Mouse (Mus musculus): ENCODE measurements around the gene Adam6b. TPM values are rescaled to one million over a fixed set of nuclear protein-coding genes. Genes with fewer than 3 reads are reported as not detected.
"Not testable (repeated sequence)": the region's sequence is repeated elsewhere in the genome, so short reads cannot be mapped to it uniquely, and the experiment has no call there.

Gene Adam6b
- 0.26 TPM in 1 of 2 replicates, not detected in the other for total RNA-seq (2021)
- long read RNA-seq, experiment 1: 0 reads
- long read RNA-seq, experiment 2: 0 reads

DNA sequence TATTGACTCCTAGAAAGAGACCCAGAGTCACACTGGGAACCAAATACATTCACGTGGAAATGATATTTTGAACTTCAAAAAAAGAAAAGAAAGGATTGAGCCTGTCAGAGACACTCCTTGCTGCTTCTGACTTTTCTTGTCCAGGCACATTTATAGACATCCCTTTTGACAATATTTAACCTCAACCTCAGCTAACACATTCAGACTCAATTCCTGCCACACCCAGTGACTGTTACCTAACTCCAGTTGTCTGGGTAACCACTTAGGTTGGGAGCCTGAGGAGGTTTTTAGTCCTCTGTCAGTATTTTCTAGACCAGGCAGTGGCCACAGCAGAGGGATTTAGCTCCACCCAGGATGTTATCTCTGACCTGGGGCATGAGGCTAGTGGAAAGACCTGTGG lies at the start of gene Adam6b:
Gene Adam6b, plus strand, starts transcription at position 301 of the 400 bp plus-strand sequence.
- not testable (repeated sequence) for DNase-seq

DNA sequence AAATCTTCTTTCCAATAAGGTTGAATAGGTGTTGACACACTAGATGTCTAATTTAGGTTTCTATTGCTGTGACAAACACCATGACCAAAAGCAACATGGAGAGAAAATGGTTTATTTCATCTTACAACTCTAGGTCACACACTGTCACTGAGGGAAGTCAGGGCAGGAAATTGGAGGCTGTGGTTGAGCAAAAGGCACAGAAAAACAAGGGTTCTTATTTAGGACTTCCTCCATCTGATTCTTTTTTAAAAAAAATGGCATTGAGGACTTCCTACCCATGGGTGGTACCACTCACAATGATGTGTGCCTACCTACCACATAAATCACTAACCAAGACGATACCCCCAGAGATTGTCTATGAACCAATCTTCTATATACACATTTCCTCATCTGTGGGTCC lies 43.2 kb upstream of the Adam6b start:
- no peak for DNase-seq

DNA sequence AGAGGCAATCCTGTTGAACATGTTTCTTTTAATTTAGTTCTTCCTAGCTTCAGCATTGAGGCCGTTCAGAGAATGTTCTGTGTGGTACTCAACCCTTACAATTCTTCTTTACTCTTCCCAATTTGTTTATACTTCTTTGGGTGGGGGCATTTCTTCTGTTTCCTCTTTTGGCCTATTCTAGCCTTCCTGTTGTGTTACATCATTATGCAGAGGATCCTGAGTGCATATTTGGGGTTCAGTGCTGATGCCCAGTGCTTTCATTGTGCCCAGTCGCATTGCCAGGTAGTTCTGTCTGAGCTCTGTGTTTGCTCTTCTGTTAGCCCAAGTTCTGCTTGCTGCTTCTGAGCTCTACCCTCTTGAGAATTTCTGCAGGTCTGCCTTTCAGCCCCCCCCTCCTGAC lies 13.1 kb upstream of the Adam6b start:
- no peak for DNase-seq

DNA sequence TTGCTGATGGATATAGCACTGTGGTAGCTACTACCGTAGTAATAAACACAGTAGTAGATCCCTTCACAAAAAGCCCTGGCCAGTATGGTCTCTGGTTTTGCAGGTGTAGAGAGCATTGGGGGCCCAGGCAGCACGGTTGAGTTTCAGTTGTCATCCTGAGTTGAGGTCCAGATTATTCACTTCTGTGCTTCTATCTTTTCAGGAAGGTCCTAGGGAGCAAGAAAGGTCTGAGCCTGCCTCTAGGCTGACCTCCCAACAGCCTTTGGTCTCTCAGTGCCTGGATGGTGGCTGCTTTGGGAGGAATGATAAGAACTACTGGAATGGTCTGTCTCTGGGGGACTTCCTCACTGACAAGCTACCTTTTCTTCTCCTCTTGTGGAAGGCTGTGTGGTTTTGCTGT lies 7.2 kb upstream of the Adam6b start:
- no peak for DNase-seq

DNA sequence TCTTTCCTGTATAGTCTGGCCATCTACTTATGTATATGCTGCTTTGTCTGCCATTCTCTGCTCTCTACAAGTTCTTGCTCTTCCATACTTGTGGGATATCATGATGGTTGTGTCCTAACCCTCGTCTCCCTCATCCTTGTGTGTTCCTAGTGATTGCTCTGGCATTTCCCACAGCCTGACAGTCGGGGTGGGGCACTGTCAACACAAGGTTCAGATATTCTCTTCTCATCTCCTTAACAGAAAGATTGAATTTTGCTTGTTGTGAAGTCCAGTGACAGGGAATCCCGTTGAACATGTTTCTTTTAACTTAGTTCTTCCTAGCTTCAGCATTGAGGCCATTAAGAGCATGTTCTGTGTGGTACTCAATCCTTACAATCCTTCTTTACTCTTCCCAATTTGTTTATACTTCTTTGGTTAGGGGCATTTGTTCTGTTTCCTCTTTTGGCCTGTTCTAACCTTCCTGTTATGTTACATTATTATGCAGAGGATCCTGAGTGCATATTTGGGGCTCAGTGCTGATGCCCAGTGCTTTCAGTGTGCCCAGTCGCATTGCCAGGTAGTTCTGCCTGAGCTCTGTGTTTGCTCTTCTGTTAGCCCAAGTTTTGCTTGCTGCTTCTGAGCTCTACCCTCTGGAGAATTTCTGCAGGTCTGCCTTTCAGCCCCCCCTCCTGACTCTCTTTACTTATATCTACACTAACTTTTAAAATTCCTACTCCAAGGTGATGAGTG lies 6.5 kb upstream of the Adam6b start:
- DNase-seq: no peak

DNA sequence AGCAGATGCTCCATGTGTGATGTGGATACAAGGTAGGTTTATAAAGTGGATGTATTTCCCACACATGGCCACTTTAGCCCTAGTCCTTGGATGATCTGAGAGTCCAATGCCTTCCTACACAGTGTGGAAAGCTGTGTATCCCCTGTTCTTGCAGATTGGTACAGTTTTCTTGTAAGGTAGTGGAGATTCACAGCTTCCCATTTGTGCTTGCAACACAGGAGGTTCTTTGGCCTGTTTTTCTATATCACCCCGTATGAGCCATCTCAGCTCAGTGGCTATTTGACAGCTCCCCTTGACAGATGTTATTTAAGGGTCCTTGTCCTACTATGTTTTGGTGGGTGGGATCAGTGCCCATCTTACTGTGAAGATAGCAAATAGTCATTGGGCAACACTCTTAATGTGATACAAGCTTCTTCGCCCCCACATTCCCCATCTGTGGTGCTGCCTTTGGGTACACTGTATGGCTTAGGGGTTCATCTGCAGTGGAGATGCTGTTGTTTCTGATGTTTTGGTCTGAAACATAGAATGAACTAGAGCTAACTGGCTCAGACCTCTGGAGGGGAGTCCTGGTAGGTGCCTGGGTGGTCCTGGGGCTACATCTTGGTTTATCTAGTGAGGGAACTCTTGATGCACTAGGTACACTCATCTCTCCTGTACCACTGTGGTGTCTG lies 5.7 kb upstream of the Adam6b start:
- no peak for DNase-seq

DNA sequence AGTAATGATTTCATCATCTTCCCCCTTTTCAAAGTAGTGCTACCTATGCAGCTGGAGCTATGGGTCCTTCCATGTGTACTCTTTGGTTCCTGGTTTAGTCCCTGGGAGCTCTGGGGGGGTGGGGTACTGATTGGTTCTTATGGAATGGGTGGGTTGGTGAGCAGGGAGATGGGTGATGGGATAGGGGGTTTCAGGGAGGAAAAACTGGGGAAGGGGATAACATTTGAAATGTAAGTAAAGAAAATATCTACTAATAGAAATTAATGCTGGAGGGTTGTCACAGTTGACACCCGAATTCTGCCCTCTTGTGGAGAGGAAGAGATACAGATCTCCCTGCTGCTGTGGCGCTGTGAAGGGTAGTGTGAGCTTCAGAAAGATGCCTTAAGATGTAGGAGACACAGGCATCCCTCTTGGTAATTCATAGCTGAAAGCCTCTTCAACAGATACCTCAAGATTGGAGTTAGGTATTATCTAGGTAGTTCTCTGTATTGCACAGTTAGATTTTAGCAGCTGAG lies 4.3 kb upstream of the Adam6b start:
- DNase-seq: no peak

DNA sequence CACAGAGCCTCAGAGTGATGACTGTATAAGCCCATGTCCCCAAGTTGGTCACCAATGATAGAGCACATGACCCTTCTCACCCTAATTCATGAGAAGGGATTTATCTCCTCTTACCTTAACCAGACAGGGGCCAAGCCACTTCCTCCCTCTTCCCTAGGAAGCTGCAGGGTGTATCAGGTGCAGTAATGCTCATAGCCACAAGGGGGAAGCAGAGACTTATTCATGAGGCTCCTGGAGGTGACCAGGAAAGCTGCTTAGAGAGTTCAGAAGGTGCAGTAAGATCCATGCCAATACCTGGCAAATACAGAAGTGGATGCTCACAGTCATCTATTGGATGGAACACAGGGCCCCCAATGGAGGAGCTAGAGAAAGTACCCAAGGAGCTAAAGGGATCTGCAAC lies 1.6 kb upstream of the Adam6b start:
- DNase-seq: peak; percentile 71

DNA sequence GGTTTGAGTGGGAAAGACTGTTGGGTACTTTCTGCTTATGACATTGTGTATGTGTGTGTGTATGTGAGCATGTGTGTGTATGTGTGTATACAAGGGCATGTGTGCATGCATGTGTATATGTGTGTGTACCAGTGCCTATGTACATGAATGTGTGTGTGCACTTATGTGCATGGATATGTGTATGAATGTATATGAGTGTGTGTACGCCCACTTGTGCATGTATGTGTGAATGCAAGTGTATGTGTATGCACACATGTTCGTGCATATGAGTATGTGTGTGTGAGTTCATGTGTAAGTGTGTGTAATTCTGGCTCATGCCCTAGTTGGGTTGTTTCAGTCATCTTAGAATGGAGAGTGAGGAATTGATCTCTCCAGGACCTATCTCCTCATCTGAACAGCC lies 36.6 kb downstream of the Adam6b start:
- DNase-seq: no peak

Other genes with a start within 250 kb of the Adam6b start
- not detected in 2 replicates for gene Adam6a, start 54.4 kb downstream of the Adam6b start, total RNA-seq (2021)